Mouse (Mus musculus): ENCODE measurements around the gene Wdr37. TPM values are rescaled to one million over a fixed set of nuclear protein-coding genes. Genes with fewer than 3 reads are reported as not detected.
"Not testable (repeated sequence)": the region's sequence is repeated elsewhere in the genome, so short reads cannot be mapped to it uniquely, and the experiment has no call there.

Gene Wdr37
- total RNA-seq (2015; ENCODE audit: low replicate concordance) (11.3 and 20.9 TPM in 2 replicates), total RNA-seq (2017; ENCODE audit: low replicate concordance) (12.3 and 21.3 TPM in 2 replicates)

- peak; percentile 54 for ATAC-seq (replicated peaks; ENCODE audit: low FRiP score, poor library complexity, severe bottlenecking)
Measured at GRCm38 (mm10) chr13:8871314-8871962, at the start of gene Wdr37. Wdr37 (minus strand) TSS chr13:8871909.

DNA sequence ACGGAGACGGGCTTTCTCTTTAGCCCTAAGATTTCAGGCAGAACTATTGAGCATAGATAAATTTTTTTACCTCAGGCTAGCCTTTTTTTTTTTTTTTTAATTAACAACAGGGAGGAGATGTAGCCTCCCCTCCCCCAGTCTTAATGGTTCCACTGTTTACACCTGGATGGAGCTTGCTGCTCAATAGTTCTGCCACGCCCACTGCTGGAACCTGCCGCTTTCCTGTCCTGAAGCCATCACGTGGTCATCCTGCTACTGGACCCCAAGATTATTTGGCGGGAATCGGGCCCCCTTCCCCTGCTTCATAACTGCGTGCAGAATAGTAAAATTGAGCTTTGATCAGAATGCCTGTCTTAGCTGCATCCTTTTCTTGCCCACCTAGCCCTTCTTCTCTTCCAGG is 42.2 kb upstream of the Wdr37 start:
- not testable (repeated sequence) for ATAC-seq (replicated peaks; ENCODE audit: low FRiP score, poor library complexity, severe bottlenecking)

GRCm38 (mm10) chr13:8905986-8906385 is 34.3 kb upstream of the Wdr37 start:
- not testable (repeated sequence) for ATAC-seq (replicated peaks; ENCODE audit: low FRiP score, poor library complexity, severe bottlenecking)

- ATAC-seq (replicated peaks; ENCODE audit: low FRiP score, poor library complexity, severe bottlenecking) = no peak
Measured at GRCm38 (mm10) chr13:8888603-8889002, 16.9 kb upstream of the Wdr37 start.

GRCm38 (mm10) chr13:8886185-8886560 is 14.5 kb upstream of the Wdr37 start:
- ATAC-seq (replicated peaks; ENCODE audit: low FRiP score, poor library complexity, severe bottlenecking) = no peak

DNA sequence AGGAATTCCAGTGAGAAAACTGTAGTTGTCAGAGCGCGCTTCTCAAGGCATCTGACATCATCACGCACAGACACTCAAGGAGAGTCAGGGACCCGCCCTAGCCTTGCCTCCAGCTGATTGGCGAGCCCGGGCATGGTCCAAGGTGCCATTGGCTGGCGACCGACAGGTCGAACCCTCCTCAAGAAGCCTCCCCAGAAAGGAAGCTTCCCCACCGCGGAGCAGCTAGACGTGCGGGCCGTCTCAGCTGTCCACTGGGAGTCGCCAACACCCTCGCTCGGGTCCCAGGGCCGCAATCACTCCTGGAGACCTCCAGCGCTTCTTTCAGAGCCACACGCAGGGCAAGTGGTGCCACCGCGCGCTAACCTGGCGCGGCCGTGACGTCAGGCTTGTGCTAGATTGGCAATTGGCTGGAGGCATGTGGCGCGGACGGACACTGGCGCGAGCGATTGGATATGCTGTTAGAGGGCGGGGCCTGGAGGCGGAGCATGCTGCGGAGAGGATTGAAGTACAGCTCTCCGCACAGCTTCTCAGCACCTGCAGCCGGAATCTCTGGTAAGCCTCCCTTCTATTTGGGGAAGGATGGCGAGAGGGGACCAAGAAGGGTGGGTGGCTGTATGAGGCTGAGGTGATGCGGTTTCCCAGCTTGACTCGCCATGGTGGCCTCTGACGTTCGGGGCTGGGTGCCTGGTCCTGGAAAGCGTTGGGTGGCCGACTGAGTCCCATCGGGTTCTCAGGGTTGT is 13.9 kb upstream of the Wdr37 start, which contains the start of gene Idi1:
TSS of gene Idi1 (plus strand) at position 57 of the 740 bp plus-strand sequence.
- peak; percentile 97 for ATAC-seq (replicated peaks; ENCODE audit: low FRiP score, poor library complexity, severe bottlenecking)

DNA sequence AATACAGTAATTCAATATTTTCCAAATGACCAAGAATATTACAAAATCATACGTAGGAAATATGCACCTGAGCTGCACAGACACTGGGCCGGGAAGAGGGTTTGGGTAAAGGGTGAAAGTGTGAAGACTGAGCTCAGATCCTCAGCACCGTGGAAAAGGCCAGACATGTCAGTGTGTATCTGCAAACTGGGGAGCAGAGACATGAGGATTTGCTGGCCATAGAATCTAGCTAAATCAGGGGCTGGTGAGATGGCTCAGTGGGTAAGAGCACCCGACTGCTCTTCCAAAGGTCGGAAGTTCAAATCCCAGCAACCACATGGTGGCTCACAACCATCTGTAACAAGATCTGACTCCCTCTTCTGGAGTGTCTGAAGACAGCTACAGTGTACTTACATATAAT is 12.2 kb upstream of the Wdr37 start:
- ATAC-seq (replicated peaks; ENCODE audit: low FRiP score, poor library complexity, severe bottlenecking) = not testable (repeated sequence)

DNA sequence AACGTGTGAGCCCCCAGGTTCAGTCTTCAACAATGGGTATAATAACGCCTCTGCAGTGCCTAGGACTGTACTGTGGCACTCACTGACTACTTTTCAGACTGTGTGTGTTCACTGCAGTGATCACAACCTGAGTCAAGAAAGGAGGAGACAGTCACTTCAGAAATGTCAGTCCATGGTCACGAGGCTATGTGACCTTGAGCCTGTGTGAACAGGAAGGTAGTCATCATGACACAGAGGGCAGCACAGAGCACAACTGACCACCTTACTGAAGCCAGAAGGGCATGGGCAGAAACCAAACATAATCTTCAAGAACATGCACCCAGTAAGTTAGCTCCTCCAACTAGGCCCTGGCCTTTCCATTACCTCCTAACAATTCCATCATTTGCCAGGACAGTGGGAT is 9.9 kb upstream of the Wdr37 start:
- ATAC-seq (replicated peaks; ENCODE audit: low FRiP score, poor library complexity, severe bottlenecking) = no peak

- no peak for ATAC-seq (replicated peaks; ENCODE audit: low FRiP score, poor library complexity, severe bottlenecking)
Measured at GRCm38 (mm10) chr13:8873776-8874175, 2.1 kb upstream of the Wdr37 start.

DNA sequence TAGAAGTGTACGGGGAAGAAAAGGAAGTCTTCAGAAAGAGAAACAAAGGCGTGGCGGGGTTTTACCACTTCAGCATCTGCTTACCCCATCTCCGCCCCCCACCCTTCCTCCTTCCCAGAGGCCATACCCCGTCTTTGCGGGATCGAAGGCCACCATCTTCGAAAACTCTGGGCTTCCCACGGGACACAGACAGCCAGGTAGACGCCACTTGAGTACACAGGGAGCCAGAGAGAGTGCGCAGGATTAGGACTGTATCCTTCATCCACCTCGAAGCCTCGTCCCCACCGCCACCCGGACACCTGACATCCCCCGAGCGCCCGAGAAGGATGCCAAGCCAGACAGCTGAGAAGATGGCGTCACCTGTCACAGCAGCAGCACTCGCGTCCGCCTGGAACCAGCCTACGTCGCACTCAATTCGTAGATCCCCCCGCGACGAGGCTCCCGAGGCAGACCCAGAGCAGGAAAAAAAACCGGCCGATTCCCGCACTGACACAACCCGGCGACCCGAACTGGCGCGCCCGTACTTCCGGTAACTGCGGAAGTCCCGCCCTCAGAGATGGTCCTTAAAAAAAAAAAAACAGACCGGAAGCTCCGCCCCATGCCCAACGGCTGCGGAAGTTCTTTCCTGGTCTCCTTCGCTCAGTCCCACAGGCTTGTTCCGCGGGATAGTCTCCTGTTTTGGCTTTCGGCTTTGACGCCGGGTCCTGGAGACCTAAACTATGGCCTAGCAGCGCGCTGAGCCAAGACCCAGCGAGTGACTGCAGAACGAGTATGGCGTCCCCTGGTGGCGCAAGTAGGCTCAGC is 997 bp downstream of the Wdr37 start:
- ATAC-seq (replicated peaks; ENCODE audit: low FRiP score, poor library complexity, severe bottlenecking) = peak; percentile 95

GRCm38 (mm10) chr13:8870160-8870509 is 1.6 kb downstream of the Wdr37 start:
- ATAC-seq (replicated peaks; ENCODE audit: low FRiP score, poor library complexity, severe bottlenecking) = 0 out of 2 replicates have a peak, but pooled peaks have one; percentile 5

GRCm38 (mm10) chr13:8869578-8870157 is 2.0 kb downstream of the Wdr37 start:
- no peak for ATAC-seq (replicated peaks; ENCODE audit: low FRiP score, poor library complexity, severe bottlenecking)

- no peak for ATAC-seq (replicated peaks; ENCODE audit: low FRiP score, poor library complexity, severe bottlenecking)
Measured at GRCm38 (mm10) chr13:8866612-8867011, 5.1 kb downstream of the Wdr37 start.

DNA sequence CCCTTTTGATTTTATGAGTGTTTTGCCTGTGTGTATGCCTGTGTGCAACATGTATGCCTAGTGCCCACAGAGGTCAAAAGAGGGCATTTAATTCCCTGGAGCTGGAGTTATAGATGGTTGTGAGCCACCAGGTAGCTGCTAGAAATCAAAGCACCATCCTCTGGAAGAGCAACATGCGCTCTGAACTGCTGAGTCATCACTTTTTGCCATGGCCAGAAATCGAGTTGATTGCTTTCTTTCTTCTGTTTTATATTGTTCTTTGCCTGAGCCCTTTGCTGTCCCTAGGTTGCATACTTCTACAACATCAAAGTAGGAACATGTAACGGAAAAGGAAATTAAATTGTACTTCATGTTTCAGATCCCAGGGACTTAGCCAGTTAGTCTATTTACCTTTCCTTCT is 6.7 kb downstream of the Wdr37 start:
- no peak for ATAC-seq (replicated peaks; ENCODE audit: low FRiP score, poor library complexity, severe bottlenecking)

DNA sequence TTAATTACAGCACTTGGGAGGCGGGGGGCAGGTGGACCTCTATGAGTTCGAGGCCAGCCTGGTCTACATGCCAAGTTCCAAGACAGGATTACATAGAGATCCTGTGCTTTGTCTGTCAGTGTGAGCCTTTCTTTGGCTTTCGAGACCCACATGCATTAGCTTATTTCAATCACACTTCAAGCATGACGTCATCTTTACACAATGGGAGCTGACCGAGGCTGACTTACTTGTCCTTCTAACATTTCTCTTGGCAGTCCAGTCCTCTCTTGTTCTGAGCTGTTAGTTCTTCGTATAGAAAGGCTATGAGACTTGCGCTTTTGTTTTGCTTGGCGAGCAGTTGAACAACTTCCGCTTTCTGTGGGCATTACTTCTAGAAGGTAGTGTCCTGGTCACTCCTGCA is 10.8 kb downstream of the Wdr37 start:
- no peak for ATAC-seq (replicated peaks; ENCODE audit: low FRiP score, poor library complexity, severe bottlenecking)

DNA sequence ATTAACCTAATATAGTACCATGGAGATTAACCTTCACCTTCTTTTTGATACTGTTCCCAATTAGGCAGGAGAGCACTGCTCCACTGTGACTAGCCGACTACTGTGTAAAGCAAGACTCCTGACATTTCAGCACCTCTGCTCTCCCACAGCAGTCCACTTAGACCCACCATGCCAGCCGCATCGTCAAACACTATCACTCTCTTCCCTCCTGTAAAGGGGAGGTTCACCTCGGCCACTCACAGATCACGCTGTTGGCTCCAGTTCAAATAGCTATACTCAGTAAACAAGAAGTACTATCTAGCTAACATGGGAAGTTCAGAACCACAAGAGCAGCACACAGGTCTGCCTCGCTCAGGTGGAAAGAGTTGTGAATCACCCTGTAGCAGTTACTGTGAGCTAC is 13.3 kb downstream of the Wdr37 start:
- peak; percentile 60 for ATAC-seq (replicated peaks; ENCODE audit: low FRiP score, poor library complexity, severe bottlenecking)

DNA sequence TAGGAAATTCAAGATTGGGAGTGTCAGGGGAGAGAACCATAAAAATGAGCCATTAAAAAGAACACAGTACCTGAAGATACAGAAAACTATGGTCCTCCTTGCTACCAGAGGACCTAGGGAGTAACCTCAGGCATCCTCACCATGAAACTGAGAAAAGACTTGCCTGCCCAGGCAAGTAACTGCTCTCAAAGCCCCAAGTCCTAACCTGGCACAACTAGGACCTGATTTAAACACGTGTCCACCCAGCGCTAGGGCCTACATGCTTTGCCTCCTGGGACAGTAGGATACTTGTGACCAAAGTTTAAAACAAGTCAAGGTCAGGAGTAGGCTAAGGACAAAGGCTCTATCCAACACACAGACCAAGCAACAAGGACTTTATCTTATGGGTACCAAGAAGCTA is 16.9 kb downstream of the Wdr37 start:
- no peak for ATAC-seq (replicated peaks; ENCODE audit: low FRiP score, poor library complexity, severe bottlenecking)

DNA sequence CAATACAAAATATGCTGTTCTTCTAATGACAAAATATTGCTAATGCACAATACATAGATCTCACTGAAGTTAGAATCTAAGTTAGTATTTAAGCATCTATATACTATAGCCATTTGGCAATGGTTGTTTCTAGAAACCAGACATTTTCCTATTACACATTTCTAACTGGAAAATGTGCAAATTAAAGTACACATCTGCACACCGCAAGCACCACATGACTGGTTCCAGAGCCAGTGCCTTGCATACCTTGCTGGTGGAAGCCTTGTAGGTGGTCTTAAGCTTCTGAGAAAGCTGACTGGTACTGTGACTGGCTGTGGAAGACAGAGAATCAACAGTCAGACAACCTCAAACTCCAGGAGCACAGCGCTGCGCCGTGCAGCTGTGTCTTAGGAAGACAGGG is 18.3 kb downstream of the Wdr37 start:
- ATAC-seq (replicated peaks; ENCODE audit: low FRiP score, poor library complexity, severe bottlenecking) = no peak

DNA sequence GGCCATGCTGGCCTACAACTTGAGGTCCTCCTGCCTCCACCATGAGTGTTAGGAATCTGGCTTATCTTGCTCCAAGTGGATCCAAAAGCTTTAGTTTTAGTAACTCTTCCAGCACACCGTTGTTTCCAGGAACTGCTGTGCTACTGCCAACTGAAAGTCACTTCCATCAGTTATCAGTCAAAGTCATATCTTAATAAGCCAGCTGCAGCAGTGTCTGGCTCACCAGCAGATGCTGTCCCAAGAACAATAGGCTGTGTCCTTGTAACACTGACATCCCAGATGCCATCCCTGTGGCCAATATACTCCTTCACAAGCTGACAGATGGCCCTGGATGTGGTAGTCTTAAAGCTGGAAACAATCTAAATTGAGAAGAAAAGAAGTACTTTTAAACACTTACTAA is 22.4 kb downstream of the Wdr37 start:
- ATAC-seq (replicated peaks; ENCODE audit: low FRiP score, poor library complexity, severe bottlenecking) = no peak

GRCm38 (mm10) chr13:8847702-8848101 is 24.0 kb downstream of the Wdr37 start:
- ATAC-seq (replicated peaks; ENCODE audit: low FRiP score, poor library complexity, severe bottlenecking) = peak; percentile 73; the same call in 1 of the 2 replicates

Data from erythroblast, adult 5-6 weeks (primary cell).